Mouse (Mus musculus) heart, embryonic 16.5 days (tissue): ENCODE measurements around the gene 5730596B20Rik. TPM values are rescaled to one million over a fixed set of nuclear protein-coding genes. Genes with fewer than 3 reads are reported as not detected.
A peak's percentile ranks its signal among the peaks of the same experiment; 100 is the strongest.

Experiments
- ATAC-seq: fragments of 200-750 bp; cut with Nextera tagmentation; replicated peaks from 2 replicates; pipeline ENCODE4 v1.8.0; 2017; ENCODE audit warnings: moderate number of reproducible peaks; ENCODE audit not compliant: insufficient read depth, low FRiP score; ENCODE audit errors: extremely low read depth
- H3K27ac ChIP-seq: fragments of 300-500 bp; sonication (generic); 2 replicates; pipeline ENCODE4 v1.5.1; 2014; ENCODE audit warnings: mild to moderate bottlenecking, low read length, control low read depth, moderate library complexity
- H3K27me3 ChIP-seq: fragments of 300-500 bp; sonication (generic); 2 replicates; pipeline ENCODE4 v1.6.1; 2014; ENCODE audit warnings: low read length, mixed read lengths; ENCODE audit not compliant: control insufficient read depth, insufficient read depth
- H3K36me3 ChIP-seq: fragments of 300-500 bp; sonication (generic); 2 replicates; pipeline ENCODE4 v1.6.1; 2014; ENCODE audit not compliant: control insufficient read depth, insufficient read depth
- H3K4me1 ChIP-seq: fragments of 300-500 bp; sonication (generic); 2 replicates; pipeline ENCODE4 v1.6.1; 2014; ENCODE audit warnings: low read length, mixed read lengths; ENCODE audit not compliant: control insufficient read depth, insufficient read depth
- H3K4me2 ChIP-seq: fragments of 300-500 bp; sonication (generic); 2 replicates; pipeline ENCODE4 v1.6.1; 2014; ENCODE audit warnings: low read depth, mild to moderate bottlenecking, control low read depth, low read length
- H3K4me3 ChIP-seq: fragments of 300-500 bp; sonication (generic); 2 replicates; pipeline ENCODE4 v1.5.1; 2014; ENCODE audit warnings: mild to moderate bottlenecking, control low read depth, low read length
- H3K9ac ChIP-seq: fragments of 300-500 bp; sonication (generic); 2 replicates; pipeline ENCODE4 v1.6.1; 2014; ENCODE audit warnings: low read length, control low read depth
- H3K9me3 ChIP-seq: fragments of 300-500 bp; sonication (generic); replicated peaks from 2 replicates; pipeline ENCODE4 v1.6.1; 2016; ENCODE audit warnings: low read length; ENCODE audit not compliant: control insufficient read depth
- WGBS: fragments of 180-500 bp; shearing (Covaris S2); extraction: QIAGEN DNeasy Blood & Tissue Kit; methylation state at CpG from one replicate; pipeline ENCODE4 v1.1.7; 2014; 5-methylcytosine and 5-hydroxymethylcytosine counted together
- microRNA counts: library from miRNA; unstranded; fragments of <30 nt; microRNA quantifications from one replicate; lab custom pipeline; 2016
- microRNA-seq: library from miRNA; unstranded; fragments of <30 nt; microRNA quantifications from one replicate; pipeline ENCODE4, GENCODE M21; 2017
- polyA plus RNA-seq: library from polyadenylated mRNA; unstranded; fragments of >200 nt; fragmentation: Nextera tagmentation; extraction: Ambion mirVana; gene quantifications from 2 replicates; pipeline ENCODE4 v1.2.1, GENCODE M21; 2015

The 5730596B20Rik gene
- polyA plus RNA-seq, 1 experiment from 2014 or later: 0.13 TPM

GRCm38 (mm10) chr6:52229558-52230416 lies 52.5 kb downstream of the 5730596B20Rik start:
- H3K4me3 ChIP-seq: no peak overlapping the region
- H3K9me3 ChIP-seq: no peaks in the 10 kb centered on the region
- H3K4me2 ChIP-seq: no peak overlapping the region
- no peak overlapping the region for H3K9ac ChIP-seq
- no peak overlapping the region for H3K27ac ChIP-seq
- WGBS: 3% methylated on average over 44 of the region's 44 CpGs
- H3K36me3 ChIP-seq: no peaks in the 10 kb centered on the region
- no peaks in the 10 kb centered on the region for H3K4me1 ChIP-seq
- peaks cover 85% of the 10 kb centered on the region for H3K27me3 ChIP-seq
- no peak for ATAC-seq

MicroRNAs encoded within 50 kb of the gene (microRNA counts, 519-probe panel; counts per million panel counts)
- 1,446 counts per million, percentile 9 among the panel's probes with 10 or more counts for microRNA mmu-miR-196b (lab: Ali Mortazavi, UCI)

Small RNA genes within 50 kb of the gene (microRNA-seq; reads per million reads assigned to microRNA genes)
- gene Mir196b: 212 reads per million, percentile 62 among the genes with 10 or more reads in this experiment

Other genes with a start within 250 kb of the 5730596B20Rik start
- 15.9 and 17.0 TPM in 2 replicates for gene Skap2, start 164.9 kb upstream of the 5730596B20Rik start, polyA plus RNA-seq
- 0.44 and 0.68 TPM in 2 replicates for gene Hoxa1, start 19.2 kb upstream of the 5730596B20Rik start, polyA plus RNA-seq
- gene Hoxa2, start 12.7 kb upstream of the 5730596B20Rik start, polyA plus RNA-seq: 1.5 and 2.0 TPM in 2 replicates
- 0.54 TPM in 1 of 2 replicates, not detected in the other for gene Hoxa4, start 14.3 kb downstream of the 5730596B20Rik start, polyA plus RNA-seq
- 1.3 and 3.3 TPM in 2 replicates for gene Hoxa5, start 27.1 kb downstream of the 5730596B20Rik start, polyA plus RNA-seq
- not detected in 2 replicates for gene Hoxa6, start 31.2 kb downstream of the 5730596B20Rik start, polyA plus RNA-seq
- 0.89 and 1.3 TPM in 2 replicates for gene Hoxa3, start 35.8 kb downstream of the 5730596B20Rik start, polyA plus RNA-seq
- gene Gm28308, start 35.8 kb downstream of the 5730596B20Rik start, polyA plus RNA-seq: not detected in 2 replicates
- 0.35 and 0.38 TPM in 2 replicates for gene Hoxa7, start 44.4 kb downstream of the 5730596B20Rik start, polyA plus RNA-seq
- 0.17 TPM in 1 of 2 replicates, not detected in the other for gene Hoxa9, start 53.6 kb downstream of the 5730596B20Rik start, polyA plus RNA-seq
- gene Hoxa10, start 63.4 kb downstream of the 5730596B20Rik start, polyA plus RNA-seq: not detected in 2 replicates
- gene Hoxa11, start 68.3 kb downstream of the 5730596B20Rik start, polyA plus RNA-seq: not detected in 2 replicates
- gene Hoxa13, start 83.4 kb downstream of the 5730596B20Rik start, polyA plus RNA-seq: not detected in 2 replicates
- gene Evx1, start 136.0 kb downstream of the 5730596B20Rik start, polyA plus RNA-seq: 0.06 TPM in 1 of 2 replicates, not detected in the other